Mouse (Mus musculus) limb, embryonic 13.5 days (tissue): ENCODE data around the gene Esam. TPM values are rescaled to one million over a fixed set of nuclear protein-coding genes. Genes with fewer than 3 reads are reported as not detected.
A peak's percentile ranks its signal among the peaks of the same experiment; 100 is the strongest.

Source experiments
- ATAC-seq: fragments of 200-750 bp; cut with Nextera tagmentation; 2 replicates; pipeline ENCODE4 v1.8.0; 2017; ENCODE audit warnings: low read depth, moderate number of reproducible peaks, moderate TSS enrichment; ENCODE audit not compliant: low FRiP score
- H3K27ac ChIP-seq: fragments of 300-500 bp; sonication (generic); 2 replicates; pipeline ENCODE4 v1.5.1; 2015; ENCODE audit warnings: inconsistent platforms, mild to moderate bottlenecking, moderate library complexity
- H3K27me3 ChIP-seq: fragments of 300-500 bp; sonication (generic); 2 replicates; pipeline ENCODE4 v1.6.1; 2015; ENCODE audit warnings: mild to moderate bottlenecking, inconsistent platforms
- H3K36me3 ChIP-seq: fragments of 300-500 bp; sonication (generic); 2 replicates; pipeline ENCODE4 v1.6.1; 2015; ENCODE audit warnings: inconsistent platforms, mild to moderate bottlenecking, moderate library complexity
- H3K4me1 ChIP-seq: fragments of 300-500 bp; sonication (generic); 2 replicates; pipeline ENCODE4 v1.6.1; 2015; ENCODE audit warnings: inconsistent platforms
- H3K4me2 ChIP-seq: fragments of 300-500 bp; sonication (generic); replicated peaks from 2 replicates; pipeline ENCODE4 v1.6.1; 2015; ENCODE audit warnings: inconsistent platforms, mild to moderate bottlenecking, moderate library complexity
- H3K4me3 ChIP-seq: fragments of 300-500 bp; sonication (generic); 2 replicates; pipeline ENCODE4 v1.5.1; 2015; ENCODE audit warnings: moderate library complexity, mild to moderate bottlenecking, inconsistent platforms
- H3K9ac ChIP-seq: fragments of 300-500 bp; sonication (generic); 2 replicates; pipeline ENCODE4 v1.6.1; 2015; ENCODE audit warnings: mild to moderate bottlenecking, inconsistent platforms
- H3K9me3 ChIP-seq: fragments of 300-500 bp; sonication (generic); 2 replicates; pipeline ENCODE4 v1.6.1; 2016; ENCODE audit warnings: inconsistent platforms
- WGBS: fragments of 180-500 bp; shearing (Covaris S2); methylation state at CpG from one replicate; pipeline ENCODE4 v1.1.7; 2015; 5-methylcytosine and 5-hydroxymethylcytosine counted together
- polyA plus RNA-seq: library from polyadenylated mRNA; unstranded; fragments of >200 nt; fragmentation: Nextera tagmentation; extraction: Ambion mirVana; gene quantifications from 2 replicates; pipeline ENCODE4 v1.2.1, GENCODE M21; 2015

Esam gene
- polyA plus RNA-seq: 39.3 and 39.5 TPM in 2 replicates

- no peak within 1 kb of the TSS for H3K9ac ChIP-seq
- peak within 1 kb of the TSS; percentile 37 for H3K4me3 ChIP-seq
- H3K4me2 ChIP-seq: peak within 1 kb of the TSS; percentile 37
- peaks cover 24% of the 10 kb centered on the region for H3K36me3 ChIP-seq
- H3K27me3 ChIP-seq: peaks cover 72% of the 10 kb centered on the region
- H3K9me3 ChIP-seq: no peaks in the 10 kb centered on the region
- 0 out of 2 replicates have a peak, but pooled peaks have one; percentile 25 for ATAC-seq
- 0 out of 2 replicates have a peak within 1 kb of the TSS, but pooled peaks have one; percentile 28 for H3K27ac ChIP-seq
- WGBS: 5% methylated on average over 41 of the region's 41 CpGs
- peaks cover 34% of the 10 kb centered on the region for H3K4me1 ChIP-seq
Measured at GRCm38 (mm10) chr9:37527396-37528224, at the start of gene Esam. Gene Esam (plus strand): TSS chr9:37528078.

- no peak overlapping the region for H3K4me2 ChIP-seq
- no peaks in the 10 kb centered on the region for H3K27me3 ChIP-seq
- no peak overlapping the region for H3K27ac ChIP-seq
- no peak for ATAC-seq
- H3K4me1 ChIP-seq: peaks cover 10% of the 10 kb centered on the region
- WGBS: 63% methylated on average over 5 of the region's 5 CpGs
- H3K4me3 ChIP-seq: no peak overlapping the region
- no peaks in the 10 kb centered on the region for H3K36me3 ChIP-seq
- no peaks in the 10 kb centered on the region for H3K9me3 ChIP-seq
- H3K9ac ChIP-seq: no peak overlapping the region
Measured at GRCm38 (mm10) chr9:37485146-37485545, 42.7 kb upstream of the Esam start.

- 41% methylated on average over 4 of the region's 4 CpGs for WGBS
- Histone ChIP-seq H3K4me2 (peak overlapping the region; percentile 83), H3K27ac (peak overlapping the region; percentile 99), H3K4me1 (peaks cover 20% of the 10 kb centered on the region), H3K9ac (peak overlapping the region; percentile 94), H3K27me3 (no peaks in the 10 kb centered on the region), H3K4me3 (peak overlapping the region; percentile 96), H3K36me3 (peaks cover 3% of the 10 kb centered on the region; the same call in 1 of the 2 replicates), H3K9me3 (no peaks in the 10 kb centered on the region)
- ATAC-seq: no peak
Measured at GRCm38 (mm10) chr9:37488041-37488440, 39.8 kb upstream of the Esam start.

DNA sequence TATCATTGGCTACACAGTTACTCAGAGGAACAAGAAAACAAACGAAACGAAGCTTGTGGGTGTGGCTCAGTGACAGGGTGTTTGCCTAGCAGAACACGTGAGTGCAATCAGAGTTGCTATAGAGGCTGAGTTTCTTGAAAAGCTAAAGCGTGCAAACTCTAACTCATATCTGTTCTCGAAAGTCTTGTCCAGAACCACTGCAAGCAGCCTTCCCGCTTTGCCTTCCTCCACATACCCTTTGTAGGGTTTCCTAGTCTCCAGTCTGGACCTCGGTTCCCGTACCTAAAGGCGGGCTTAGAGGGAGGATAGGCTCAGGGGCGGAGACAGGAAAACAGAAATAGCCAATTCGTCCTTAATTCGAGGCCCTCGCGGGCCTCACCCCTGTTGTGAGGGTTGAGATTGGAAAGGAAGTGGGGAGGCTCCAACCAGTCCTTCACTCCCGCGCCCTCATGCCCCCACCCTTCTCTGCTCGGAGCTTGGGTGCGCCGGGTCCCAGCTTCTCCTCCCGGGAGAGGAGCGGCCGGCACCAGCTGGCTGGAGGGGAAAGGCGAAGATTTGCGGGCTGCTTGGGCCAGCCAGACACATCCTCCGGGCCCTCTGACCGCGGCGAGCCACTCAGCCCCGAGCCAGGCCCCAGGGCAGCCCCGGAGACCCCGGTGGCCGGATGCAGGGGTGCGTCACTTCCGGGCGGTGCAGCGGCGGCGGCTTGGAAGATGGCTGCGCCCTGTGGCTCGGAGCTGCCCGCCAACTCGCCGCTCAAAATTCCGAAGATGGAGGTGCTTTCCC is 39.1 kb upstream of the Esam start, which contains the start of gene Msantd2:
TSS of gene Msantd2 (plus strand) at position 709 of the 786 bp plus-strand sequence.
- H3K36me3 ChIP-seq: peaks cover 5% of the 10 kb centered on the region
- peak within 1 kb of the TSS; percentile 99 for H3K27ac ChIP-seq
- peak; percentile 95 for ATAC-seq
- H3K9ac ChIP-seq: peak within 1 kb of the TSS; percentile 94
- H3K4me3 ChIP-seq: peak within 1 kb of the TSS; percentile 96
- peaks cover 20% of the 10 kb centered on the region for H3K4me1 ChIP-seq
- H3K27me3 ChIP-seq: no peaks in the 10 kb centered on the region
- peak within 1 kb of the TSS; percentile 83 for H3K4me2 ChIP-seq
- H3K9me3 ChIP-seq: no peaks in the 10 kb centered on the region; the same call in 1 of the 2 replicates
- WGBS: 1% methylated on average over 42 of the region's 44 CpGs

DNA sequence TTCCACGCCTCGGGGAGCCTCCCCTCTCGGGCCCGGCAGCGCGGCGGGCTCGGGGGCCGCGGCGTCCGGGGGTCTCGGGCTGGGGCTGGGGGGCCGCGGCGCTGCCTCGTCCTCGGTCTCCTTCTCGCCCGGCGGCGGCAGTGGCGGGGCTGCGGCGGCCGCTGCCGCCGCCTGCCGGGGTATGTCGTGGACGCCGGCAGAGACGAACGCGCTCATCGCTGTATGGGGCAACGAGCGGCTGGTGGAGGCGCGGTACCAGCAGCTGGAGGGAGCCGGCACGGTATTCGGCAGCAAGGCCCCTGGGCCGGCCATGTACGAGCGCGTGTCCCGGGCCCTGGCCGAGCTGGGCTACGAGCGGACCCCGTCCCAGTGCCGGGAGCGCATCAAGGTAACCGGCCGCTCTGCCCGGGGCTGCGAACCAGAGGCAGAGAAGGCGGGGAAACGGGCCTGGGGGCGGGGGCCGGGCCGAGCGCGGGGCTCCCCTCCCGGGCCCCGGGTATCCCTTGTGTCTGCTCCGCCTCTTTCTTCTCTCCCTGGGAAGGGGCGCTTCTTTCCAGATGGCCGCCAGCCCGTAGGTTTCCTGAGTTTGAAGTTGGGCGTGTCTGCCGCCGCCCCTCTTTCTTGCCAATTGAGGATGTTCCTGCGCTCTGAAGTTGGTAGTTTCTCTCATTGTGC is 38.3 kb upstream of the Esam start:
- no peaks in the 10 kb centered on the region for H3K27me3 ChIP-seq
- WGBS: under 1% methylated on average over 63 of the region's 75 CpGs
- peak overlapping the region; percentile 99 for H3K27ac ChIP-seq
- ATAC-seq: peak; percentile 68
- peak overlapping the region; percentile 83 for H3K4me2 ChIP-seq
- peaks cover 20% of the 10 kb centered on the region for H3K4me1 ChIP-seq
- peaks cover 8% of the 10 kb centered on the region for H3K36me3 ChIP-seq
- peak overlapping the region; percentile 94 for H3K9ac ChIP-seq
- no peaks in the 10 kb centered on the region; the same call in 1 of the 2 replicates for H3K9me3 ChIP-seq
- H3K4me3 ChIP-seq: peak overlapping the region; percentile 96

DNA sequence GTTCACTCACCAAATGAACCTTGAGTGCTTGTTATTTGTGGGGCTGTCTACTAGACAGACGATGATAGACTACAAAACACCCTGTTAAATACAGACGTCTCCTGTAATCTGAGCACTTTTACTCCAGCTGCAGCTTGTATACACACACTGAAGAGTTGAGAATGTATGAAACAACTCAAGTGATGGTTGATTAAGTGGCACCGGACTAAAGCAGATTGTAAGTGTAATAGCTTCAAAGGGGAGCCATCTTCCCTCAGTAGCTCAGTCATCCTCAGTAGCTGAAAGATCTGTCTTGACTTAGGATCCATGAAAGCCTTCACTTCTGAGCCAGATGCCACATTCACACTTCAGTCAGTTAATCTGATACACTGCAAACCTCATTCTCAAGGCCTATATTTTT is 32.1 kb upstream of the Esam start:
- Histone ChIP-seq H3K4me1 (peaks cover 4% of the 10 kb centered on the region), H3K36me3 (peaks cover 8% of the 10 kb centered on the region), H3K27ac (no peak overlapping the region), H3K9me3 (no peaks in the 10 kb centered on the region; the same call in 1 of the 2 replicates), H3K4me3 (no peak overlapping the region), H3K4me2 (no peak overlapping the region), H3K9ac (no peak overlapping the region), H3K27me3 (no peaks in the 10 kb centered on the region)
- 46% methylated on average over 3 of the region's 3 CpGs for WGBS
- no peak for ATAC-seq

DNA sequence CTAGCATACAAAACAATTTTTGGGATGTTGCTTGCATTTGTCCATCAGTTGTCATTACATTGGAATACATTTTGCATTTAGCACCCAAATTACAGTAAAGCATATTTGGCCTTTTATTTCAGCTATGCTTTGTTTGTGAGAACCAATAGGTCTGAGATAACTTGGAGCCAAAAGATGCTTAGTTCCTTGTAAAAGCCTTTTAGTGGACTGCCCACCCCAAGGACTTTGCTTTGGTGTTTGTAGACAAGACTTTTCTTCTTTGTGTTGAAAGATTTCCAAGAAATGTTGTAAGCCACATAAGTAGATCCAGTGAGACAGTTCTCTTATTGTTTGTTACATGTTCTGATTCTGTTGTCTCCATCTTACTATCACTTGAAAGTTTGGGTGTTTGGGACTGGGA is 31.6 kb upstream of the Esam start:
- H3K36me3 ChIP-seq: peaks cover 8% of the 10 kb centered on the region
- no peak overlapping the region for H3K27ac ChIP-seq
- H3K9me3 ChIP-seq: no peaks in the 10 kb centered on the region; the same call in 1 of the 2 replicates
- no peak overlapping the region for H3K4me2 ChIP-seq
- H3K27me3 ChIP-seq: no peaks in the 10 kb centered on the region
- H3K9ac ChIP-seq: no peak overlapping the region
- no peaks in the 10 kb centered on the region for H3K4me1 ChIP-seq
- no peak for ATAC-seq
- no peak overlapping the region for H3K4me3 ChIP-seq

- Histone ChIP-seq H3K4me2 (no peak overlapping the region), H3K9me3 (no peaks in the 10 kb centered on the region), H3K4me3 (no peak overlapping the region), H3K27me3 (no peaks in the 10 kb centered on the region), H3K27ac (no peak overlapping the region), H3K9ac (no peak overlapping the region), H3K36me3 (no peaks in the 10 kb centered on the region), H3K4me1 (no peaks in the 10 kb centered on the region)
- 83% methylated on average over 3 of the region's 3 CpGs for WGBS
- ATAC-seq: no peak
Measured at GRCm38 (mm10) chr9:37500201-37500600, 27.7 kb upstream of the Esam start.

DNA sequence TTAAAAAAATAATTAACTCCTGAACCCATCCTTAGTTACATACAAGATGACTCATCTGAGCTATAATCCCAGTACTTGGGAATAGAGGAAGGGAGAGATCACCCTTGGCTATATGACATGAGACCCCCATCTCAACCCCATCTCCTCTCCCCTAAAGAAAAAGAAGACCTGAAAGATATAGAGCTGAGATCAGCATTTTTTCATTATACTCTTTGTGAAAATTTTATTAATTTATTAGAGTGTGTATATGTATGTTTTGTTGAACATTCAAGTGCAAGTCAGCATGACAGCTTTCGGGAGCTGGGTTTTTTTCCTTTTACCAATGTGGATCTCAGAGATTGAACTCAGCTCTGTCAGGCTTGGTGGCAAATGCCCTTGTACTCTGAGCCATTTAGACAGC is 26.7 kb upstream of the Esam start:
- WGBS: 100% methylated on average over 1 of the region's 1 CpGs
- Histone ChIP-seq H3K27me3 (no peaks in the 10 kb centered on the region), H3K36me3 (no peaks in the 10 kb centered on the region), H3K27ac (no peak overlapping the region), H3K4me2 (no peak overlapping the region), H3K9ac (no peak overlapping the region), H3K9me3 (no peaks in the 10 kb centered on the region), H3K4me1 (no peaks in the 10 kb centered on the region), H3K4me3 (no peak overlapping the region)
- ATAC-seq: no peak

- ATAC-seq: no peak
- H3K4me3 ChIP-seq: no peak overlapping the region
- no peaks in the 10 kb centered on the region for H3K36me3 ChIP-seq
- no peak overlapping the region for H3K9ac ChIP-seq
- no peak overlapping the region for H3K4me2 ChIP-seq
- H3K9me3 ChIP-seq: no peaks in the 10 kb centered on the region
- no peaks in the 10 kb centered on the region for H3K4me1 ChIP-seq
- H3K27ac ChIP-seq: no peak overlapping the region
- no peaks in the 10 kb centered on the region for H3K27me3 ChIP-seq
Measured at GRCm38 (mm10) chr9:37504348-37504747, 23.5 kb upstream of the Esam start.

GRCm38 (mm10) chr9:37506023-37506422 is 21.9 kb upstream of the Esam start:
- H3K36me3 ChIP-seq: no peaks in the 10 kb centered on the region
- ATAC-seq: no peak
- H3K4me1 ChIP-seq: no peaks in the 10 kb centered on the region
- H3K9me3 ChIP-seq: no peaks in the 10 kb centered on the region
- H3K4me2 ChIP-seq: no peak overlapping the region
- no peaks in the 10 kb centered on the region for H3K27me3 ChIP-seq
- H3K9ac ChIP-seq: no peak overlapping the region
- H3K27ac ChIP-seq: no peak overlapping the region
- 85% methylated on average over 1 of the region's 1 CpGs for WGBS
- H3K4me3 ChIP-seq: no peak overlapping the region

GRCm38 (mm10) chr9:37512097-37512496 is 15.8 kb upstream of the Esam start:
- Histone ChIP-seq H3K4me1 (peaks cover 18% of the 10 kb centered on the region), H3K4me3 (no peak overlapping the region), H3K36me3 (0 out of 2 replicates have a peak, but pooled peaks cover under 1% of the 10 kb centered on the region), H3K9me3 (no peaks in the 10 kb centered on the region), H3K27ac (no peak overlapping the region), H3K27me3 (no peaks in the 10 kb centered on the region), H3K9ac (no peak overlapping the region), H3K4me2 (no peak overlapping the region)
- WGBS: 93% methylated on average over 2 of the region's 2 CpGs
- no peak for ATAC-seq
